ENCODE assay signal across 8 mouse cellular contexts in genomic region chr11:72440965-72441664, GRCm38 (mm10). TPM values are rescaled to one million over a fixed set of nuclear protein-coding genes. Genes with fewer than 3 reads are reported as not detected.
DNase-seq lines count a peak whose midpoint lies in the region; ATAC-seq lines count a peak whose summit lies in the region.

Mybbp1a (plus strand) TSS chr11:72441355.

- peak within 1 kb of the TSS; percentile 77 for H3K9ac ChIP-seq in forebrain, embryonic 11.5 days (ENCODE audit: low read length)
- H3K9ac ChIP-seq in heart, embryonic 16.5 days (ENCODE audit: low read length) = peak within 1 kb of the TSS; percentile 90
- H3K9ac ChIP-seq in liver, embryonic 15.5 days = peak within 1 kb of the TSS; percentile 65
- peak within 1 kb of the TSS; percentile 84 for H3K9ac ChIP-seq in neural tube, embryonic 12.5 days

- H3K9me3 ChIP-seq in forebrain, embryonic 11.5 days (ENCODE audit: control insufficient read depth, low read length) = no peaks in the 10 kb centered on the region
- H3K9me3 ChIP-seq in heart, embryonic 16.5 days (replicated peaks; ENCODE audit: control insufficient read depth, low read length) = no peaks in the 10 kb centered on the region
- no peaks in the 10 kb centered on the region for H3K9me3 ChIP-seq in liver, embryonic 15.5 days (replicated peaks)
- no peaks in the 10 kb centered on the region for H3K9me3 ChIP-seq in neural tube, embryonic 12.5 days

- DNase-seq in CD8-positive naive resting alpha-beta T cell, adult 2 months (ENCODE audit: low read depth in 2 of 2, low spot score in 2 of 2) = peak; percentile 97 to 99
- peak; percentile 94 for DNase-seq in c-Kit-positive CD71-negative TER-119-negative erythroid progenitor cells, embryonic 14.5 days (ENCODE audit: low read depth)
- peak; percentile 98 for DNase-seq in forebrain, embryonic 11.5 days (ENCODE audit: low spot score)
- DNase-seq in kidney, postnatal 36 days = peak; percentile 98 to 99
- DNase-seq in telencephalon, adult 2 months (ENCODE audit: low read depth, low spot score) = peak; percentile 97

- H3K27me3 ChIP-seq in forebrain, embryonic 11.5 days (ENCODE audit: control insufficient read depth, insufficient read depth, low read length) = no peaks in the 10 kb centered on the region
- H3K27me3 ChIP-seq in heart, embryonic 16.5 days (ENCODE audit: control insufficient read depth, insufficient read depth, low read length) = no peaks in the 10 kb centered on the region
- H3K27me3 ChIP-seq in liver, embryonic 15.5 days = no peaks in the 10 kb centered on the region
- H3K27me3 ChIP-seq in neural tube, embryonic 12.5 days (replicated peaks) = no peaks in the 10 kb centered on the region

- peak within 1 kb of the TSS; percentile 80 for H3K4me3 ChIP-seq in forebrain, embryonic 11.5 days (ENCODE audit: low read depth, low read length)
- peak within 1 kb of the TSS; percentile 95 for H3K4me3 ChIP-seq in heart, embryonic 16.5 days (ENCODE audit: low read length)
- H3K4me3 ChIP-seq in liver, embryonic 15.5 days (replicated peaks) = peak within 1 kb of the TSS; percentile 74
- H3K4me3 ChIP-seq in neural tube, embryonic 12.5 days = peak within 1 kb of the TSS; percentile 77

- H3K36me3 ChIP-seq in forebrain, embryonic 11.5 days (ENCODE audit: control insufficient read depth, insufficient read depth, low read length) = peaks cover 23% of the 10 kb centered on the region
- H3K36me3 ChIP-seq in heart, embryonic 16.5 days (ENCODE audit: control insufficient read depth, insufficient read depth) = peaks cover 34% of the 10 kb centered on the region
- H3K36me3 ChIP-seq in liver, embryonic 15.5 days (replicated peaks) = peaks cover 41% of the 10 kb centered on the region
- H3K36me3 ChIP-seq in neural tube, embryonic 12.5 days = peaks cover 39% of the 10 kb centered on the region

- peak within 1 kb of the TSS; percentile 94 for H3K27ac ChIP-seq in forebrain, embryonic 11.5 days (ENCODE audit: low read depth, low read length)
- peak within 1 kb of the TSS; percentile 92 for H3K27ac ChIP-seq in heart, embryonic 16.5 days (ENCODE audit: low read length)
- H3K27ac ChIP-seq in liver, embryonic 15.5 days (replicated peaks) = peak within 1 kb of the TSS; percentile 66
- H3K27ac ChIP-seq in neural tube, embryonic 12.5 days = peak within 1 kb of the TSS; percentile 82

- peak within 1 kb of the TSS; percentile 55 for H3K4me2 ChIP-seq in forebrain, embryonic 11.5 days (ENCODE audit: low read depth, low read length, severe bottlenecking)
- H3K4me2 ChIP-seq in heart, embryonic 16.5 days (ENCODE audit: low read depth, low read length) = peak within 1 kb of the TSS; percentile 98
- peak within 1 kb of the TSS; percentile 84 for H3K4me2 ChIP-seq in liver, embryonic 15.5 days
- H3K4me2 ChIP-seq in neural tube, embryonic 12.5 days (replicated peaks) = peak within 1 kb of the TSS; percentile 93

- H3K4me1 ChIP-seq in forebrain, embryonic 11.5 days (replicated peaks; ENCODE audit: control insufficient read depth, insufficient read depth, low read length) = peaks cover 5% of the 10 kb centered on the region; the same call in 1 of the 2 replicates
- H3K4me1 ChIP-seq in heart, embryonic 16.5 days (ENCODE audit: control insufficient read depth, insufficient read depth, low read length) = peaks cover 11% of the 10 kb centered on the region
- H3K4me1 ChIP-seq in liver, embryonic 15.5 days (replicated peaks) = peaks cover 23% of the 10 kb centered on the region
- H3K4me1 ChIP-seq in neural tube, embryonic 12.5 days = peaks cover 12% of the 10 kb centered on the region

- ATAC-seq in forebrain, embryonic 11.5 days (replicated peaks; ENCODE audit: low FRiP score) = peak; percentile 93
- peak; percentile 95 for ATAC-seq in heart, embryonic 16.5 days (replicated peaks; ENCODE audit: extremely low read depth, insufficient read depth, low FRiP score)
- ATAC-seq in liver, embryonic 15.5 days (ENCODE audit: insufficient read depth) = peak; percentile 87
- ATAC-seq in neural tube, embryonic 12.5 days (ENCODE audit: low FRiP score, low read depth) = peak; percentile 93

- under 1% methylated on average over 46 of the region's 46 CpGs for WGBS in forebrain, embryonic 11.5 days
- under 1% methylated on average over 46 of the region's 46 CpGs for WGBS in heart, embryonic 16.5 days
- under 1% methylated on average over 46 of the region's 46 CpGs for WGBS in liver, embryonic 15.5 days (ENCODE audit: insufficient replicate concordance)
- WGBS in neural tube, embryonic 12.5 days = under 1% methylated on average over 46 of the region's 46 CpGs

RNA-seq across cellular contexts. Expression of gene Mybbp1a, which starts in this region (rescaled TPM):
- 165 and 166 TPM in 2 replicates for polyA plus RNA-seq in forebrain, embryonic 11.5 days (2014; fragmentation: Nextera tagmentation; extraction: Ambion mirVana)
- 70.2 and 81.8 TPM in 2 replicates for polyA plus RNA-seq in heart, embryonic 16.5 days (2015; fragmentation: Nextera tagmentation; extraction: Ambion mirVana)
- 66.0 and 70.7 TPM in 2 replicates for polyA plus RNA-seq in liver, embryonic 15.5 days (2015; fragmentation: Nextera tagmentation; extraction: Ambion mirVana)
- 105 and 111 TPM in 2 replicates for polyA plus RNA-seq in neural tube, embryonic 12.5 days (2016; fragmentation: Nextera tagmentation; extraction: Ambion mirVana)

Comparison
In these comparisons a context has a peak if more than half of its experiments do, and no peak if none do; other contexts are left out.
1. Peak in every context shown above with its lines: DNase-seq, ATAC-seq, H3K4me3 ChIP-seq and H3K27ac ChIP-seq.